Mouse (Mus musculus): ENCODE data around the gene Tgif1. TPM values are rescaled to one million over a fixed set of nuclear protein-coding genes. Genes with fewer than 3 reads are reported as not detected.

Gene Tgif1
- polyA plus RNA-seq (2011; ENCODE audit: insufficient read length, low read depth, missing spikeins), result 95.7 and 100 TPM in 2 replicates

DNA sequence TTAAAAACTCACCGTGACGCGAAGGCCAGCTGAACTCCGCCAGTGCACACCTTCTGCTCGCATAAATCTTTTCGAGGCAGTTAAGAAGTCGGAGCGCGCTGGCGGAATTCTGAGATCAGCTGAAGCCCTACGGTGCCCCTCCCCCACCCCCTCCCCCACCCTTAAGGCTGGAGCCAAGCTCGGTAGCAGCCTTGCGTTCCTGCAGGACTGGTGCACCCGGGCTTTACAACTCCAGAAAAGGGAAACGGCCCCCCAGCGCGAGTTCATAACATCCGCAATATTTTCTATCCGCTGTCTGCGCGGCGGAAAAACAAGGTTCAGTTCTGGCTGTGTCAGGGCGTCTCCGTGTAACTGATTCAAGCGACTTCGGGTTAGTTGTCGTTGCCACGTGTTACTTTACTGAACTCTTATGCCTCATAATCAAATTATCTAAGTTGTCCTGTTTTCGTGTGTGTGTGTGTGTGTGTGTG is at the start of gene Tgif1:
TSS of gene Tgif1 (minus strand) at position 111 of the 470 bp plus-strand sequence.
- TF ChIP-seq POLR2A (IDR thresholded peaks at IDR 0.05; ENCODE audit: low read depth, low read length) (no peak; the same call in 1 of the 2 replicates), CTCF (IDR thresholded peaks at IDR 0.05; ENCODE audit: borderline replicate concordance, insufficient read depth, low read length) (no peak)
- Histone ChIP-seq H3K4me1 (ENCODE audit: control insufficient read depth, insufficient read depth, low read length) (no peaks in the 10 kb centered on the region), H3K4me3 (ENCODE audit: insufficient read depth, low read length) (peak within 1 kb of the TSS; percentile 94), H3K27ac (ENCODE audit: insufficient read depth, low read length) (peak within 1 kb of the TSS; percentile 97)

GRCm38 (mm10) chr17:70900660-70901059 is 47.3 kb upstream of the Tgif1 start:
- H3K27ac ChIP-seq (ENCODE audit: insufficient read depth, low read length), result no peak overlapping the region
- peaks cover 6% of the 10 kb centered on the region for H3K4me1 ChIP-seq (ENCODE audit: control insufficient read depth, insufficient read depth, low read length)
- TF ChIP-seq POLR2A (IDR thresholded peaks at IDR 0.05; ENCODE audit: low read depth, low read length) (no peak), CTCF (IDR thresholded peaks at IDR 0.05; ENCODE audit: borderline replicate concordance, insufficient read depth, low read length) (no peak)
- no peak overlapping the region for H3K4me3 ChIP-seq (ENCODE audit: insufficient read depth, low read length)

DNA sequence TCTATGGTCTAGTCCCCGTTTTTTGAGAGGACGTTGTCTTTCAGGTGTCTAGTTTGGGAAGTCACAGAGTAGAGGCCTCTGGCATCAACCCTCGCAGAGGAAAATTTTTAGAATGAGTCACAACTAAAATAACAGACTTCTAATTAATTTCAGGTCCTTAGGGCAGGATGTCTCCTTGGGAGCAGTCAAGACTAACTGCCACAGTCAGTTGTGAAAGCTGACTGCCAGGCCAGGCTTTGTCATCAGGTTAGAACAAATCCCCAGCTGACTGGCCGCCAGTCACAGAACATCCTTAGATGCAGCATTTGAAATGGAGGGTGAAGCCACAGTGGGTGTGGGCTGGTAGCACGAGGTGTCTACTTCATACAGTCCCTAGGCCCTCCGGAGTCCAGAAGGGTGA is 46.3 kb upstream of the Tgif1 start:
- Histone ChIP-seq H3K4me1 (ENCODE audit: control insufficient read depth, insufficient read depth, low read length) (peaks cover 6% of the 10 kb centered on the region), H3K27ac (ENCODE audit: insufficient read depth, low read length) (0 out of 2 replicates have a peak overlapping the region, but pooled peaks have one; percentile 19), H3K4me3 (ENCODE audit: insufficient read depth, low read length) (no peak overlapping the region)
- TF ChIP-seq CTCF (IDR thresholded peaks at IDR 0.05; ENCODE audit: borderline replicate concordance, insufficient read depth, low read length), result no peak
- no peak for TF ChIP-seq POLR2A (IDR thresholded peaks at IDR 0.05; ENCODE audit: low read depth, low read length)

GRCm38 (mm10) chr17:70894867-70895266 is 41.5 kb upstream of the Tgif1 start:
- TF ChIP-seq POLR2A (IDR thresholded peaks at IDR 0.05; ENCODE audit: low read depth, low read length) (no peak), CTCF (IDR thresholded peaks at IDR 0.05; ENCODE audit: borderline replicate concordance, insufficient read depth, low read length) (no peak)
- H3K27ac ChIP-seq (ENCODE audit: insufficient read depth, low read length), result no peak overlapping the region
- no peak overlapping the region for H3K4me3 ChIP-seq (ENCODE audit: insufficient read depth, low read length)
- H3K4me1 ChIP-seq (ENCODE audit: control insufficient read depth, insufficient read depth, low read length), result no peaks in the 10 kb centered on the region; the same call in 1 of the 2 replicates

DNA sequence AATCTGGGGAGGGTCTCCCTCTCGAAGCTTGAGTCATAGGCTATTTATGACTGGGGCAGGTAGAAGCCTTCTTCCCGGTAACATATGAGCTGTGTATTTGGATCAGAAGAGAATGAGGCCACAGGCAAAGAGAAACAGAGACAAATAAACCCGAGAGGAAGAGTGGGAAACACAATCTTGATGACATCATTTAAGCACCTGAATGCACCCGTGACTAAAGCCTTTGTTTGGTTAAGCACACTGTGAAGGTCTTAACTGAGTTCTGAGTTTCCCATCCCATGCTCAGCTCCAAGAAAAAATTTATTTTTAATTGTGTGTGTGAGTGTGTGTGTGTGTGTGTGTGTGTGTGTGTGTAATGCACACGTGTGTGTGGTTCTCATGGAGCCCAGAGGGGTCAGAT is 39.8 kb upstream of the Tgif1 start:
- no peak for TF ChIP-seq CTCF (IDR thresholded peaks at IDR 0.05; ENCODE audit: borderline replicate concordance, insufficient read depth, low read length)
- no peak for TF ChIP-seq POLR2A (IDR thresholded peaks at IDR 0.05; ENCODE audit: low read depth, low read length)
- Histone ChIP-seq H3K27ac (ENCODE audit: insufficient read depth, low read length) (no peak overlapping the region), H3K4me1 (ENCODE audit: control insufficient read depth, insufficient read depth, low read length) (no peaks in the 10 kb centered on the region), H3K4me3 (ENCODE audit: insufficient read depth, low read length) (no peak overlapping the region)

DNA sequence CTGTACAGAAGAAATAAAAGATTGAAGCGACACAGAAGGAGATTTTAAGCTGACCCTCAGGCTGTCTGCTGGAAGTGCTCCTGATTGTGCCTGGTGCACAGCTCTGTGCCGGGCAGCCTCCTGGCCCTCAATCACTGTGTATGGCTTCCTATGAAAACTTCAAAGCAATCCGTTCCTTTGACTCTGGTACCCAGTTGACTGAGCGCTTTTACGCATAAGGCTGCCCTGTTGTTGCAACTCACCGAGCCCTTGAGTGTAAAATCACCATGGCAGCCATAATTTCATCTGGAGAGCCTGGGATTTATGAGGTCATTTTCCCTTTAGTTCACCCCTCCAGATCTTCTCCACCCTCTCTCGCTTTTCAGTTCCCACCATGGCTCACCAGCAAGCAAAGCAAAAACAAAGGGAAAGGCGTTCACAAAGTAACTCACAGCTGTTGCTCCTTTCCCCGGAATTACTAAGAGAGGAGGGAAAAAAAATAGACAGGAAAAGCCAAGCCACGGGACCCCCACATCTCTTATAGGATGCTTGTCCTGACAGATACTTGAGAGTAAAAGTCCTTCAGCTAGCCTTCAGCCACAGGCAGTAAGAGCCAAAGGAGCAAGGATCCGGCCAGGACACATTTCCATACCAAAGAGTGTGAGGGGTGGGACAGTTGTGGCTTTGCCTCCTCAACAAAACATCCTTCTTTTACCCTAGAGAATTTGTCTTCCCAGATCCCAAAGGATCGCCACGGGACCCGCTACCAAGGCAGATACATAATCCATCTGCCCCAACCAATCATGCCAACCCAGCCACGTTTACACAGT is 39.1 kb upstream of the Tgif1 start:
- H3K4me3 ChIP-seq (ENCODE audit: insufficient read depth, low read length), result no peak overlapping the region
- no peaks in the 10 kb centered on the region for H3K4me1 ChIP-seq (ENCODE audit: control insufficient read depth, insufficient read depth, low read length)
- TF ChIP-seq CTCF (IDR thresholded peaks at IDR 0.05; ENCODE audit: borderline replicate concordance, insufficient read depth, low read length), result no peak
- no peak for TF ChIP-seq POLR2A (IDR thresholded peaks at IDR 0.05; ENCODE audit: low read depth, low read length)
- no peak overlapping the region for H3K27ac ChIP-seq (ENCODE audit: insufficient read depth, low read length)

DNA sequence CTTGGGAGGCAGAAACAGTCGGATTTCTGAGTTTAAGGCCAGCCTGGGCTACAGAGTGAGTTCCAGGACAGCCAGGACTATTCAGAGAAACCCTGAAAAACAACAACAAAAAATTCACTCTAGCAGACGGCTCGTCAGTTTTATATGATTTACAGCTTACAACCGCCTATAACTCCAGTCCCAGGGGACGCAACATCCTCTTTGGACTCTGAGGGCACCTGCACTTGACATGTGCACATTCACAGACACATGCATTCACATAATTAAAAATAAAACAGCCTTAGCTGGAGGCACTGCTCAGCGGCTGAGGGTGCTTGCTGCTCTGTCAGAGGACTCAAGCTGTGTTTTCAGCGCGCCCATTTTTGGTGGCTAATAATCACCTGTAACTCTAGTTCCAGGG is 37.2 kb upstream of the Tgif1 start:
- no peak overlapping the region for H3K27ac ChIP-seq (ENCODE audit: insufficient read depth, low read length)
- H3K4me1 ChIP-seq (ENCODE audit: control insufficient read depth, insufficient read depth, low read length), result no peaks in the 10 kb centered on the region
- H3K4me3 ChIP-seq (ENCODE audit: insufficient read depth, low read length), result no peak overlapping the region
- TF ChIP-seq POLR2A (IDR thresholded peaks at IDR 0.05; ENCODE audit: low read depth, low read length), result no peak
- TF ChIP-seq CTCF (IDR thresholded peaks at IDR 0.05; ENCODE audit: borderline replicate concordance, insufficient read depth, low read length), result no peak

GRCm38 (mm10) chr17:70888657-70889056 is 35.3 kb upstream of the Tgif1 start:
- Histone ChIP-seq H3K4me3 (ENCODE audit: insufficient read depth, low read length) (no peak overlapping the region), H3K27ac (ENCODE audit: insufficient read depth, low read length) (no peak overlapping the region), H3K4me1 (ENCODE audit: control insufficient read depth, insufficient read depth, low read length) (no peaks in the 10 kb centered on the region)
- TF ChIP-seq POLR2A (IDR thresholded peaks at IDR 0.05; ENCODE audit: low read depth, low read length), result no peak
- TF ChIP-seq CTCF (IDR thresholded peaks at IDR 0.05; ENCODE audit: borderline replicate concordance, insufficient read depth, low read length), result no peak

DNA sequence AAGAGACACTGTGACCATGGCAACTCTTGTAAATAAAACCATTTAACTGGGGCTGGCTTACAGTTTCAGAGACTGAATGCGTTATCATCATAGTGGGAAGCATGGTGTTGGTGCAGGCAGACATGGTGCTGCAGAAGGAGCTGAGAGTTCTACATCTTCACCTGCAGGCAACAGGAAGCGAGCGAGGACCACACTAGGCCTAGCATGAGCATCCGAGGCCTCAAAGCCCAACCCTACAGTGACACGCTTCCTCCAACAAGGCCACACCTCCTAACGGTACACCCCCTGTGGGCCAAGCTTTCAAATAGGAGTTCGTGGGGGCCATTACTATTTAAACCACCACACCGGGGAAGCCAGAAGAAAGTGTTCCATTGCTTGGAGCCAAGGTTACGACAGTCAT is 34.5 kb upstream of the Tgif1 start:
- no peak for TF ChIP-seq POLR2A (IDR thresholded peaks at IDR 0.05; ENCODE audit: low read depth, low read length)
- TF ChIP-seq CTCF (IDR thresholded peaks at IDR 0.05; ENCODE audit: borderline replicate concordance, insufficient read depth, low read length), result no peak
- no peak overlapping the region for H3K27ac ChIP-seq (ENCODE audit: insufficient read depth, low read length)
- H3K4me3 ChIP-seq (ENCODE audit: insufficient read depth, low read length), result no peak overlapping the region
- H3K4me1 ChIP-seq (ENCODE audit: control insufficient read depth, insufficient read depth, low read length), result no peaks in the 10 kb centered on the region
